Mouse (Mus musculus) forebrain, postnatal 0 days (tissue): ENCODE measurements at regions not wholly inside any gene's neighbourhood (a gene's known extent, or its start where the extent isn't known, plus 50 kb on each side); places are given as distances from the start of the nearest gene placed in this dataset.
A peak's percentile ranks its signal among the peaks of the same experiment; 100 is the strongest.

Source experiments
- ATAC-seq: fragments of 200-750 bp; cut with Nextera tagmentation; 2 replicates; pipeline ENCODE4 v1.8.0; 2017; ENCODE audit warnings: mild to moderate bottlenecking, moderate library complexity
- DNase-seq: peaks from one replicate; pipeline ENCODE4 v3.0.0-alpha.2; 2015
- H3K27ac ChIP-seq: fragments of 300-500 bp; sonication (generic); 2 replicates; pipeline ENCODE4 v1.5.1; 2014; ENCODE audit warnings: low read depth, mild to moderate bottlenecking, antibody characterized with exemption, low read length, moderate library complexity, mixed read lengths
- H3K27me3 ChIP-seq: fragments of 300-500 bp; sonication (generic); 2 replicates; pipeline ENCODE4 v1.6.1; 2014; ENCODE audit warnings: mild to moderate bottlenecking, low read length, mixed read lengths; ENCODE audit not compliant: insufficient read depth
- H3K36me3 ChIP-seq: fragments of 300-500 bp; sonication (generic); 2 replicates; pipeline ENCODE4 v1.6.1; 2014; ENCODE audit warnings: mild to moderate bottlenecking, moderate library complexity; ENCODE audit not compliant: insufficient read depth
- H3K4me1 ChIP-seq: fragments of 300-500 bp; sonication (generic); 2 replicates; pipeline ENCODE4 v1.6.1; 2014; ENCODE audit warnings: antibody characterized with exemption; ENCODE audit not compliant: insufficient read depth
- H3K4me2 ChIP-seq: fragments of 300-500 bp; sonication (generic); 2 replicates; pipeline ENCODE4 v1.6.1; 2014; ENCODE audit warnings: low read depth, mild to moderate bottlenecking, moderate library complexity
- H3K4me3 ChIP-seq: fragments of 300-500 bp; sonication (generic); 2 replicates; pipeline ENCODE4 v1.5.1; 2014; ENCODE audit warnings: low read depth, low read length, mixed read lengths
- H3K9ac ChIP-seq: fragments of 300-500 bp; sonication (generic); 2 replicates; pipeline ENCODE4 v1.6.1; 2014; ENCODE audit warnings: mild to moderate bottlenecking
- H3K9me3 ChIP-seq: fragments of 300-500 bp; sonication (generic); 2 replicates; pipeline ENCODE4 v1.6.1; 2016; ENCODE audit warnings: low read length
- CTCF ChIP-seq: sonication (generic); IDR thresholded peaks from 2 replicates; pipeline ENCODE4 v1.5.1; 2016; ENCODE audit warnings: antibody characterized with exemption, control low read depth, low read depth
- WGBS: fragments of 180-500 bp; shearing (Covaris S2); extraction: QIAGEN DNeasy Blood & Tissue Kit; methylation state at CpG from one replicate; pipeline ENCODE4 v1.1.7; 2014; 5-methylcytosine and 5-hydroxymethylcytosine counted together

DNA sequence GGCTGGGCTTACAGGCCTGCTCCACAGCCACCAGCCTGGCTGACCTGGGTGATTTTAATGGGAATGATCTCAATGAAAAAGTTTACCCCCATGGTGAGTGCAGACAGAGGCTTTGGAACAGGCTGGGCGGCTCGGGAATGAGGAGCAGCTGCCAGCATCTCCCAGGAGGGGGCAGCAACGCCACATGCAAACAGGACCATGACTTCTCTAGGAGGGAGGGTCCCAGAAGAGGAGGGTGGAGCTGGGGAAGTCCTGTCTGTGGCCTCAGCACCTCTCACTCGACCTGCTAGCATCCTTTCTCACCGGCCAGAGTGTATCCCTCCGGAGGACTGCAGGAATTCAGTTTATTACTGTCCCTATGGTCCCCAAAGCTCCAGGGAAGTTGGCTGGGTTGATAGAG lies 88.2 kb downstream of the Smim20 start:
- H3K9ac ChIP-seq = no peak overlapping the region
- 3% methylated on average over 6 of the region's 6 CpGs for WGBS
- no peak overlapping the region for H3K27ac ChIP-seq
- DNase-seq = peak; percentile 87
- H3K27me3 ChIP-seq = no peaks in the 10 kb centered on the region
- peak; percentile 95 for ATAC-seq
- H3K4me2 ChIP-seq = peak overlapping the region; percentile 34
- no peaks in the 10 kb centered on the region for H3K4me1 ChIP-seq
- no peaks in the 10 kb centered on the region for H3K36me3 ChIP-seq
- H3K9me3 ChIP-seq = no peaks in the 10 kb centered on the region
- no peak overlapping the region; the same call in 1 of the 2 replicates for H3K4me3 ChIP-seq
- TF ChIP-seq CTCF = peak; percentile 96

DNA sequence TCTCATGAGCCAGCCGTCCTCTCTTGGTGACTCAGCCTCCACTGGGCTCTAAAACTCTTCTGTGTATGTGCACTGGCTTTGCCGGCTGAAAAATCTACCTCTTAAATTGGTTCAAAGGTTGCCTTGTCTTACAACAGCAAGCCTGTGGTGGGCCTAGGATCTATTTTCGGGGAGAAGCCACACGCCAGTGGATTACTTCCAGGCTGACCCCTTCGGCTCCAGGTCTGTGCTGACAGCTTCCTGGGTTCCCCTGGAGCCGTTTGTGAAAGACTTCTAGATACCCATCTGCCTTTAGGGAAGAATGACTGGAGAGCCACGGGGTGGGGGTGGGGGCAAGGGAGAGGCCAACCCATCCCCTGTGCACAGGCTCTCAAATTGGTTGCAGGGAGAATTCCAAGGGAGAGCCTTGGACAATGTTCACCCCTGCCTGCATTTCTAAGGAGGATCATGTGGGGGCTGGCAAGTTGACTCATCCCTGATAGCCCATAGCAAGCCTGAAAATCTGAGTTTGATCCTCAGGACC lies 90.3 kb downstream of the Smim20 start:
- ATAC-seq (no peak), DNase-seq (no peak)
- Histone ChIP-seq H3K27ac (no peak overlapping the region), H3K9me3 (no peaks in the 10 kb centered on the region), H3K9ac (no peak overlapping the region), H3K4me2 (no peak overlapping the region), H3K4me1 (no peaks in the 10 kb centered on the region), H3K36me3 (no peaks in the 10 kb centered on the region), H3K27me3 (no peaks in the 10 kb centered on the region), H3K4me3 (no peak overlapping the region)
- WGBS = 66% methylated on average over 7 of the region's 7 CpGs
- no peak for TF ChIP-seq CTCF

DNA sequence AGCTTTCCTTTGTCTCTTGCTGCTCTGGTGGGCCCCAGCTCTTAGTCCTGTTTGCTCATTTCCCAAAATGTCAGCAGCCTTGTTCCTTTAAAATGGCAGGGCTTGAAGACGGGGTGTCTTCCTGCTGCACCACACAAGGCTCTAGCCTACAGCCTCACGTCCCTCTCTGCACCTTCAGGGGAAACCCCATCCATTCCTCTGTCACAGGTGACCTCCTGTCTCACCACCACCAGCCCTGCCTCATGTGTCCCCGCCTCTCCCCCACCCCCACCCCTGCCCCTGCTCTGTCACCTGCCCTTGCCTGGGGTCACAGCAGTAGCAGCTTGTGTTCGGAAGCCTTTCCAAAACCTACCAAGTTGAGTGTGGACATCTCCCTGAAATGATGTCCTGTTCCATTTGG lies 91.3 kb downstream of the Smim20 start:
- H3K36me3 ChIP-seq = no peaks in the 10 kb centered on the region
- H3K9me3 ChIP-seq = no peaks in the 10 kb centered on the region
- no peak for TF ChIP-seq CTCF
- H3K9ac ChIP-seq = no peak overlapping the region
- H3K4me2 ChIP-seq = no peak overlapping the region
- WGBS = 70% methylated on average over 4 of the region's 4 CpGs
- H3K27ac ChIP-seq = no peak overlapping the region
- no peak overlapping the region for H3K4me3 ChIP-seq
- H3K27me3 ChIP-seq = no peaks in the 10 kb centered on the region
- ATAC-seq (no peak), DNase-seq (no peak)
- no peaks in the 10 kb centered on the region for H3K4me1 ChIP-seq

DNA sequence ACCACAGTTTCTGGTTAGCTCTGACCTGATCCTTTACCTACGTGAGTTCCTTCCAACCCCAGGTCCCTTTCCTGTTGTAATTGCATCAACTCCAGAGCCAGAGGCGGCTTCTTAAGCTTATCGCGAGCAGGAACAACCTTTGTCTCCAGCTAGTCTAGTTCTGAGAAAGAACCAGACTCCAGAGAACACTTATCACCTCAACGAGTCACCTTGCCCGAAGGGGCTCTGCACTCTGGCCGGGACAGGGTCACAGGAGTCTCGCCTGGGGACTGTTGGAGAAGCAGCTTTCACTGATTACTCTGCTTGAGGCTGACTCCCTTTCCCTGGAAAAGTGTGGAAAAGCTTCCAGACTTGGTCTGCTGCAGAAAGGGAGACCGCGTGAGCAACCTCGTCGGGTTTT lies 93.0 kb downstream of the Smim20 start:
- no peak for DNase-seq
- Histone ChIP-seq H3K27ac (no peak overlapping the region), H3K27me3 (no peaks in the 10 kb centered on the region), H3K9ac (no peak overlapping the region), H3K4me2 (no peak overlapping the region), H3K4me3 (no peak overlapping the region), H3K36me3 (no peaks in the 10 kb centered on the region), H3K4me1 (no peaks in the 10 kb centered on the region), H3K9me3 (no peaks in the 10 kb centered on the region)
- no peak for ATAC-seq
- TF ChIP-seq CTCF = no peak
- WGBS = 87% methylated on average over 12 of the region's 12 CpGs

DNA sequence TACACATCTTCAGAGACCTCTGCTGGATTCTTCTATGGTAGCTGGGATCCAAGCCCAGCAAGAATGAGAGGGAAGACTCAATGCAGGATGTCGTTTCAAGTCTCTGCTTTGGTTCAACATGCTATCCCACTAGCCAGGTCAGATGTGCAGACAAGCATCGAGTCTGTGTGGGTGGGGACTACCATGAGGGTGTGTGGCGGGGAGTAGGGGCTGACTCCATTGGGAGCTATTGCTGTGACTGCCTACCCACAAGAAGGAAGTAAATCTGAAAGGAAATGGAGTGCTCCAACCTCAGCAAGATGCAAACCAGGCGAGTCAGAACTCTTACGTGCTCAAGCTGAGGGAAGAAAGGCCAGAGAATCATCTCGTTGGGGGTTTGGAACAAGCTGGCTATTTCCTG lies 94.4 kb downstream of the Smim20 start:
- Histone ChIP-seq H3K9ac (no peak overlapping the region), H3K4me3 (no peak overlapping the region), H3K4me1 (no peaks in the 10 kb centered on the region), H3K27me3 (no peaks in the 10 kb centered on the region), H3K36me3 (no peaks in the 10 kb centered on the region), H3K9me3 (no peaks in the 10 kb centered on the region), H3K4me2 (no peak overlapping the region), H3K27ac (no peak overlapping the region)
- DNase-seq = no peak
- ATAC-seq = no peak
- WGBS = 90% methylated on average over 6 of the region's 6 CpGs
- no peak for TF ChIP-seq CTCF

DNA sequence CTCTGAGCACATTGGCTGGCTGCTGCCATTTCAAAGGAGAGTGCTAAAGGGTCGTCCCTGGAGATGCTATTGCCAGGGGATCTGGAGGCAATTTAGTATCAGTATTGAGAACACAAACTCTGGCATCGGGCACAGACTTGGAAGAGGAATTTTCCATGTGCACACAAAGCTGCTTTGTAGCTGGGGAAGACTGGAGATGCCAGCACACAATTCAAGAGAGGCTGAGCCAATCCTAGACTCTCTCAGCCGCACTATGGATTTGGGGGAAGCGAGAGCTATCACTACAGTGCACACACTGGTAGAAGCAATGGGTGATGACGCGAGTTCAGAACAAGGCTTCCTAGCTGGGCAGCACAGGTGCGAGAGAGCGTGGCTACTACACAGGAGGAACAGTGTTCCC lies 97.0 kb downstream of the Smim20 start:
- no peak for TF ChIP-seq CTCF
- ATAC-seq = peak; percentile 73
- peak; percentile 22 for DNase-seq
- WGBS = 63% methylated on average over 8 of the region's 8 CpGs
- no peak overlapping the region for H3K4me3 ChIP-seq
- no peak overlapping the region for H3K9ac ChIP-seq
- no peaks in the 10 kb centered on the region for H3K36me3 ChIP-seq
- H3K9me3 ChIP-seq = no peaks in the 10 kb centered on the region
- no peaks in the 10 kb centered on the region for H3K4me1 ChIP-seq
- H3K4me2 ChIP-seq = no peak overlapping the region
- no peaks in the 10 kb centered on the region for H3K27me3 ChIP-seq
- H3K27ac ChIP-seq = no peak overlapping the region

DNA sequence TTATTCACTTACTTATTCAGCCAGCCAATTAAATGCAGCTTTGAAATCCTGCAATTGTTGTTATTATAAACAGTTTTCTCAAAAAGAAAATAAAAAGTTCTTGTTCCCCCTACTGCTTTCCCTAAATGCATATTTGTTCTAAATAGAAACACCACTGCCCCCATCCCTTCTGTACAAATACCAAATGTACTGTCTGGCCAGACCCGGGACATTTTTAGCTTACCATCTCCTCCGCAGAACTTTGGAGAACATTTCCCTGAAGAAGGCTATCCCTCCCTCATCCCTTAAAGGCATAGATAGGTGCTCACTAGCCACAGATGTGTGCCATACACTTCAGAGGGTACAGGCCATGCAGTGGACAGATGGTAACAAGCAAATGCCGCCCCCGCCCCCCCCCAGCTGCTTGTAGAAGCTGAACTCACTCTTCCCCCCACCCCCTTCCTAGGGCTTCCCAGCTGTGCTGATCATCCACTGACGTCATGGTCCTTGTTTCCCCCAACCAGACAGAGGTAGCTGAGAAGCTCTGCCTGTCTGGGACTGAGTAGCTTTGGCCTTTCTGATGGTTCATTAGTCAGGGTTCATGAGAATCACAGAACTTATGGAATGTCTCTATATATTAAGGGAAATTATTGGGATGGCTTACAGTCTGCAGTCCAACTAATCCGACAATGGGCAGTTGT lies 98.9 kb upstream of the Rbpj start:
- Histone ChIP-seq H3K27ac (no peak overlapping the region), H3K9ac (no peak overlapping the region), H3K9me3 (no peaks in the 10 kb centered on the region), H3K27me3 (no peaks in the 10 kb centered on the region), H3K4me3 (no peak overlapping the region), H3K4me1 (no peaks in the 10 kb centered on the region), H3K36me3 (no peaks in the 10 kb centered on the region), H3K4me2 (no peak overlapping the region)
- WGBS = 66% methylated on average over 6 of the region's 6 CpGs
- no peak for ATAC-seq
- no peak for TF ChIP-seq CTCF
- DNase-seq = no peak
